Mouse (Mus musculus) intestine, embryonic 15.5 days (tissue): Measurements from ENCODE around the gene Ddx27. TPM values are rescaled to one million over a fixed set of nuclear protein-coding genes. Genes with fewer than 3 reads are reported as not detected.
"Not testable (repeated sequence)": the region's sequence is repeated elsewhere in the genome, so short reads cannot be mapped to it uniquely, and the experiment has no call there.

ENCODE experiments used
- ATAC-seq: fragments of 200-750 bp; cut with Nextera tagmentation; 2 replicates; pipeline ENCODE4 v1.8.0; 2017; ENCODE audit warnings: moderate TSS enrichment, moderate library complexity
- H3K27ac ChIP-seq: fragments of 300-500 bp; sonication (generic); 2 replicates; pipeline ENCODE4 v1.5.1; 2015; ENCODE audit warnings: mild to moderate bottlenecking, inconsistent platforms
- H3K27me3 ChIP-seq: fragments of 300-500 bp; sonication (generic); replicated peaks from 2 replicates; pipeline ENCODE4 v1.6.1; 2015; ENCODE audit warnings: inconsistent platforms
- H3K36me3 ChIP-seq: fragments of 300-500 bp; sonication (generic); 2 replicates; pipeline ENCODE4 v1.6.1; 2015; ENCODE audit warnings: inconsistent platforms
- H3K4me1 ChIP-seq: fragments of 300-500 bp; sonication (generic); replicated peaks from 2 replicates; pipeline ENCODE4 v1.6.1; 2015; ENCODE audit warnings: inconsistent platforms
- H3K4me2 ChIP-seq: fragments of 300-500 bp; sonication (generic); replicated peaks from 2 replicates; pipeline ENCODE4 v1.6.1; 2015; ENCODE audit warnings: mild to moderate bottlenecking, inconsistent platforms
- H3K4me3 ChIP-seq: fragments of 300-500 bp; sonication (generic); replicated peaks from 2 replicates; pipeline ENCODE4 v1.5.1; 2015; ENCODE audit warnings: inconsistent platforms
- H3K9ac ChIP-seq: fragments of 300-500 bp; sonication (generic); 2 replicates; pipeline ENCODE4 v1.6.1; 2015; ENCODE audit warnings: inconsistent platforms
- H3K9me3 ChIP-seq: fragments of 300-500 bp; sonication (generic); 2 replicates; pipeline ENCODE4 v1.6.1; 2016; ENCODE audit warnings: inconsistent platforms
- WGBS: fragments of 180-500 bp; shearing (Covaris S2); methylation state at CpG from one replicate; pipeline ENCODE4 v1.1.7; 2015; 5-methylcytosine and 5-hydroxymethylcytosine counted together
- polyA plus RNA-seq: library from polyadenylated mRNA; unstranded; fragments of >200 nt; fragmentation: Nextera tagmentation; extraction: Ambion mirVana; gene quantifications from 2 replicates; pipeline ENCODE4 v1.2.1, GENCODE M21; 2015

Gene Ddx27
- polyA plus RNA-seq, 1 experiment from 2014 or later, result 45.9 TPM

DNA sequence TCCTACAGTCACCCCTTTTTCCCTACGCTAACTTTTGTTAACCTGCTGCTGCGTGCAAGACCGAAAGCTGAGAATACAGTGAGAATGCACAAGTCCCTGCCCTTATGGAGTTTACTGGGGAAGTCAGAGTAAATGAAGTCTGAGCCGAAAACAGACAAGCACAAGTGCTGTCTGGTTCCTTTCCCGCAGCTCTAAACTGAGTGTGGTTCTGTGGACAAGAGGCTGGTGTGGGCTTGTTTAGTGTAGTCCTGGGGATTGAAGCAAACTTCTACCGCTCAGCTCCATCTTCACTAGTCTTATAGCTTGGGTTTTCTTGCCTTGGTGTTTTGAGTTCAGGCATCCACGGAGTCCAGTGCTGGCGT is 18.5 kb upstream of the Ddx27 start:
- WGBS, result 35% methylated on average over 8 of the region's 8 CpGs
- Histone ChIP-seq H3K9ac (peak overlapping the region; percentile 38), H3K4me3 (peak overlapping the region; percentile 97), H3K4me2 (peak overlapping the region; percentile 87), H3K27ac (peak overlapping the region; percentile 27), H3K4me1 (peaks cover 19% of the 10 kb centered on the region), H3K27me3 (no peaks in the 10 kb centered on the region), H3K9me3 (no peaks in the 10 kb centered on the region), H3K36me3 (no peaks in the 10 kb centered on the region)
- peak; percentile 41 for ATAC-seq

DNA sequence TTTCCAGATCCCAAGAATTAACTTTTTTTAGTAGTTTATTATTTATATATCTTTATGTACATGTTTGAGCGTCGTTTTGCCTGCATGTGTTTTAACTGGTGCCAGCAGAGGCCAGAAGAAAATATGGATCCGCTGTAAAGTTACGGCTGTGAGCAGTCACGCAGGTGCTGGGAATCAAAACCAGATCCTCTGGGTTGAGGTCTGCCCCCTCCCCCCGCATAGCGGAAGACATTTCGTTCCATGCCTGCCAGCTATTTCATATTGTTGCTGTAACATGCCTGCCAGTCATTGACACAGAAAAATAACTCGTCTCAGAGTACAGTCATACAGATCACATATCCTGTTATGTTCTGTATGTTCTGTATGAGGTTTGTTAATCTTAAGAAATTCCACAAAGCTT is 13.5 kb upstream of the Ddx27 start:
- no peak for ATAC-seq
- H3K4me3 ChIP-seq, result no peak overlapping the region
- no peaks in the 10 kb centered on the region for H3K36me3 ChIP-seq
- no peak overlapping the region for H3K27ac ChIP-seq
- no peak overlapping the region for H3K9ac ChIP-seq
- H3K4me1 ChIP-seq, result 0 out of 2 replicates have a peak, but pooled peaks cover 2% of the 10 kb centered on the region
- no peak overlapping the region for H3K4me2 ChIP-seq
- H3K9me3 ChIP-seq, result no peaks in the 10 kb centered on the region
- WGBS, result 79% methylated on average over 9 of the region's 9 CpGs
- H3K27me3 ChIP-seq, result no peaks in the 10 kb centered on the region

DNA sequence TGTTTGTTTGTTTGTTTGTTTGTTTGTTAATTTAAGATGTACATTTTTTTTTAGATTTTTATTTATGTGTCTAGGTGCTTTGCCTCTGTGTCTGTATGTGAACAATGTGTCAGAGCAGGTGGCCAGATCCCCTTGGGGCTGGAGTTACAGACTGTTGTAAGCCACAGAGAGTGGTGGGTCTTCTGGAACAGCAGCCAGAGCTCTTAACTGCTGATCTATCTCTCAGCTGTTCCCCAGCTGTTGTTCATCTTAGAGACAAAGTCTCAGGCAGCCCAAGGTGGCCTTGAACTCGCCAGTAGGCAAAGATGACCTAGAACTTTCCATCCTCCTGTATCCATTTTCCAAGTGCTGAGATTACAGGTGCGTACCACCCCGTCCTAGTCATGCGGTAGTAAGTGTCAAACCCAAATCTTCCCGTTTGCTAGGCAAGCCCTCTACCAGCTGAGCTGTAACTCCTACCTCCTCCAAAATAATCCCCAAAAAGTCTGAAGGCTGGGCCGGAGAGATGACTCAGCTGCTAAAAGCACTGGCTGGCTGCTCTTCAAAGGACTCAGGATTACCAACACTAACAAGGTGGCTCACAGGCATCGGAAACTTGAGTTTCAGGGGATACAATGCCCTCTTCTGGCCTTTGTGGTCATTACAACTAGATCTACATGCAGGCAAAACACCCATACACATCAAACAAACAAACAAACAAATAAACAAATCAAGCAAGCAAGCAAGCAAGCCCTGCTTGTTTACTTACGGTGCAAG is 10.7 kb upstream of the Ddx27 start:
- ATAC-seq, result 0 out of 2 replicates have a peak, but pooled peaks have one; percentile 16
- no peaks in the 10 kb centered on the region for H3K27me3 ChIP-seq
- no peak overlapping the region for H3K4me3 ChIP-seq
- H3K9me3 ChIP-seq, result no peaks in the 10 kb centered on the region
- no peak overlapping the region for H3K9ac ChIP-seq
- no peaks in the 10 kb centered on the region for H3K36me3 ChIP-seq
- no peak overlapping the region for H3K4me2 ChIP-seq
- H3K4me1 ChIP-seq, result 0 out of 2 replicates have a peak, but pooled peaks cover 2% of the 10 kb centered on the region
- WGBS, result 42% methylated on average over 8 of the region's 8 CpGs
- H3K27ac ChIP-seq, result no peak overlapping the region

DNA sequence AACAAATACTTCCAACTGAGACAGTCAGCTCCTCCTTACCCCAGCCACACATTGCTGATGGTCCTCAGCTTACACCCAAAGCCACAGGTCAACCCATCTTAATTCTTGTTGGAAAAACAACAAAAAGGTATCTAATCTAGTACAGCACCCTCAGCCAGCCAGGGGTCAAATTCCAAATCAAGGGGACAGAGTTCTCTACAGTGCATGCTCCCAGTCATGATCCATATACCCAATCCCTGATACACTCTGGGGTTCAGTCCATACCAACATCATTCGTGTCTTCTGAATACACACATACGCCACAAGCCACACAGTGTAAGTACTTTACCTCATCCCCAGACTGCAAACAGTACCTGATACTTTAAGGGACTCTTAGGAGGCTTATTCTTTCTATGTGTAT is 8.6 kb upstream of the Ddx27 start:
- no peak overlapping the region for H3K27ac ChIP-seq
- WGBS, result 82% methylated on average over 2 of the region's 2 CpGs
- no peak overlapping the region for H3K4me3 ChIP-seq
- H3K4me1 ChIP-seq, result 0 out of 2 replicates have a peak, but pooled peaks cover 2% of the 10 kb centered on the region
- H3K9me3 ChIP-seq, result no peaks in the 10 kb centered on the region
- no peaks in the 10 kb centered on the region for H3K27me3 ChIP-seq
- no peak overlapping the region for H3K9ac ChIP-seq
- no peak overlapping the region for H3K4me2 ChIP-seq
- ATAC-seq, result peak; percentile 49; the same call in 1 of the 2 replicates
- no peaks in the 10 kb centered on the region for H3K36me3 ChIP-seq

DNA sequence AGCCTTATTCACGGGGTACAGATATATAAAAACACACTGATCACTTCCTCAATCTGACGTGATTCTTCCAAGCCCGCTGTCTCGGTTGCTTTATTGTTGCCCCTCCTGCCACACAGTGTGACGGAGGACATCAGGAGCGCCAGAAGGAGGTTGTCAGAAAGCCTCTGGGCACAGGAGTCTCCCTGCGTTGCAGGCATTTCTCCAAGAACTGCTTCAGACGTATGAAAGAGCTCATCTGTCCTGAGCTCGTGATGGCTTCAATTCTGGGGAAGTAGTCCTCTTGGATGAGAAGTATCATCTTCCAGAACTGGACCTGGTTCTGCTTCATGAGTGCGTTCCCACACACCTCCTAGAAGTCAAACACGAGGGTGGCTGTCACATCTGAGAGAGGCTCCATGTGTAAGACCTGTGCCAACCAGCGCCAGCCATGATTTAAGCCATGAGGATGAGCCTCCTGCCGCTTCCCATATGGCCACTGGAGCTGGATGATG is 7.9 kb upstream of the Ddx27 start:
- Histone ChIP-seq H3K4me2 (no peak overlapping the region), H3K4me1 (0 out of 2 replicates have a peak, but pooled peaks cover 2% of the 10 kb centered on the region), H3K27me3 (no peaks in the 10 kb centered on the region), H3K27ac (no peak overlapping the region), H3K9me3 (no peaks in the 10 kb centered on the region), H3K9ac (no peak overlapping the region), H3K36me3 (no peaks in the 10 kb centered on the region), H3K4me3 (no peak overlapping the region)
- no peak for ATAC-seq
- 70% methylated on average over 13 of the region's 13 CpGs for WGBS

DNA sequence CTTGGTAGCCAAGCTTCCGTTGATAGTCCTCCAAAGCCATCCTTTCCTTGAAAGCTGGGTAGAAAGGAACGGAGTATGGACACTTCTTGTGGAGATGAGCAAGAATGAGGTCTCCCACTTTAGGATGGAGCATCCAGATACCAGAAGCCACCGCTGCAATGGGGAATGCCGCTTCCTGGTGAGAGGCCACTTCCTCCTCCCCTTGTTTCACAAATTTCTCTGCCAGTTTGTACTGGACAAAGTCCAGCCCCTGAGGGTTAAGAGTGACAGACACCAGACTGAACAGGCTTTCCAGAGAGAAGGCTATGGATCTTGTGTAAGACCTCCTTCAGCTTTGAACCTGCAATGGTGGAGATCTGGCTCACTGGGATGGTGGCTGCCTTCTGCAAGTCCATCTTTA is 7.4 kb upstream of the Ddx27 start:
- not testable (repeated sequence) for H3K4me1 ChIP-seq, H3K9ac ChIP-seq, H3K4me2 ChIP-seq, H3K9me3 ChIP-seq, H3K36me3 ChIP-seq, H3K4me3 ChIP-seq, H3K27ac ChIP-seq, H3K27me3 ChIP-seq
- WGBS, result 68% methylated on average over 4 of the region's 4 CpGs
- ATAC-seq, result 0 out of 2 replicates have a peak, but pooled peaks have one; percentile 36

DNA sequence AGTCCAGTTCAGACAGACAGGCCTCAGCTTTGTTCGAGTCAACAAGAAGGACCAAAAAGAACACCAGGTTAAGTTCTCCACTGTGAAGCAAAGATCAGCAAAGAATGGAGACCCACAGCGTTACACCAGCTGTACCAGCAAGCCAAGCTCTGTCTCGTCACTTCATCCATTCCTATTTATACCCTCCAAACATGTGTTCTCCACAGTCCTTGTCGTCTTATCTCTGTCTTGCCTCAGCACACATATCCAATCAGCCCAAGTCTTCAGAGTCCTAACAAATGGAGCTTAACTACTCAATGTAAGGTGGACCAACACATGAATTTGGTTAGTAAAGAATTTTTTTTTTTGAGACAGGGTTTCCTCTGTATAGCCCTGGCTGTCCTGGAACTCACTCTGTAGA is 5.5 kb upstream of the Ddx27 start:
- no peak overlapping the region for H3K4me2 ChIP-seq
- no peaks in the 10 kb centered on the region for H3K36me3 ChIP-seq
- no peak for ATAC-seq
- no peak overlapping the region for H3K9ac ChIP-seq
- H3K4me3 ChIP-seq, result no peak overlapping the region
- no peaks in the 10 kb centered on the region for H3K27me3 ChIP-seq
- WGBS, result 74% methylated on average over 4 of the region's 4 CpGs
- no peaks in the 10 kb centered on the region for H3K9me3 ChIP-seq
- no peak overlapping the region for H3K27ac ChIP-seq
- 0 out of 2 replicates have a peak, but pooled peaks cover under 1% of the 10 kb centered on the region for H3K4me1 ChIP-seq

DNA sequence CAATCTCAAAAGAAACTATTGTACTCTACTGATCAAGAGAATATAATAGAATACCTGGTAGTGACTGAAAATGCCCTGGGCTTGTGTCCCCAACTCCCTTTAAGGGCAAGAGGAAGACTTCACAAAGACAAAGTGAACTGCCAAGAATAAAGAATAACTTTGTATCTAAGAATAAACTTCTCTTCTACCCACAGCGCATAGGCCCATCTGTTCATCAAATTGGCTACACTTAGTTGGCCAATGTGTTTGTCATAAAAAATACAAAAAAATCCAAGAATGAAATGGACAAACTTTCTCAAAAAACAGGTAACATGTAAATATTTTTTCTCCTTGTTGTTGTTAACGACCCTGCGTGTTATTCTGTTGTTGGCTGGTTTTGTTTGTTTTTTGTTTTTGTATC is 4.4 kb upstream of the Ddx27 start:
- H3K27ac ChIP-seq, result no peak overlapping the region
- no peak overlapping the region for H3K4me3 ChIP-seq
- peaks cover under 1% of the 10 kb centered on the region; the same call in 1 of the 2 replicates for H3K4me1 ChIP-seq
- no peaks in the 10 kb centered on the region for H3K36me3 ChIP-seq
- no peak overlapping the region for H3K9ac ChIP-seq
- H3K9me3 ChIP-seq, result no peaks in the 10 kb centered on the region
- 84% methylated on average over 3 of the region's 3 CpGs for WGBS
- H3K4me2 ChIP-seq, result no peak overlapping the region
- no peaks in the 10 kb centered on the region for H3K27me3 ChIP-seq
- ATAC-seq, result no peak

DNA sequence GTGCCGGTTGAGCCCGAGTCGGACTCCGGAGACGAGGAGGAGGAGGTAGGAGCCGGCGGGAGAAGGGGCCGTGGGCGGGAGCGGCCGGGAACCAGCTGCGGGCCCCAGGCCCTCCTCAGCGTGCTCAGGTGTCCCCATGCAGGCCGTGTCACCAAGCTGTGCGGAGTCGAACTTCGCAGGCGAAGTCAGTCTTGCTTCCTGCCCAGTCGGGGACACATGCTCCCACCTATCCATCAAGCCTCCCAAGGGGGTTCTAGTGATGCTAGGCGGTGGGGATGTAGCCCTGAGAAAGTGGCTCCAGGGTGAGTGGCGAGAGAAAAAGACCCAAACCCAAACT is 357 bp downstream of the Ddx27 start:
- peak; percentile 80 for ATAC-seq
- peaks cover 12% of the 10 kb centered on the region for H3K4me1 ChIP-seq
- peak overlapping the region; percentile 83 for H3K4me2 ChIP-seq
- peaks cover 20% of the 10 kb centered on the region for H3K36me3 ChIP-seq
- H3K4me3 ChIP-seq, result peak overlapping the region; percentile 84
- H3K9ac ChIP-seq, result peak overlapping the region; percentile 79
- 0% methylated on average over 21 of the region's 21 CpGs for WGBS
- H3K27ac ChIP-seq, result no peak overlapping the region
- no peaks in the 10 kb centered on the region for H3K9me3 ChIP-seq
- no peaks in the 10 kb centered on the region for H3K27me3 ChIP-seq

DNA sequence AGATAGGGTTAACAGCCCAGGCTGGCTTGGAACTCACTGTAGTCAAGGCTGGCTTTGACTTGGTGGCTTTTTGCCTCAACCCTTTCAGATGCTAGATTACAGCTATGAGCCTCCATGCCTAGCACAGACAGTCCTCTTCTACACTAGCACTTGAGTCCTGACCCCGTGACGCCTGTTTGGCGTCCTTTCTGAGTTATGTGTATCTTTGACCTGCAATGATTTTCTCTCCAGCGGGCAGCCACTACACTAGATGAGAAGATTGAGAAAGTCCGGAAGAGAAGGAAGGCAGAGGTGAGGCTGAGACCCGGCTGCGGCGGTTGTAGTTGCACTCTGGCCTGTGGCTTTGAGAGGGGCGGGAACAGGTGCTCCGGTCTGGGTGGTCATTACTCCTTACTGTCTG is 4.4 kb downstream of the Ddx27 start:
- WGBS, result 90% methylated on average over 10 of the region's 10 CpGs
- Histone ChIP-seq H3K27ac (no peak overlapping the region), H3K27me3 (no peaks in the 10 kb centered on the region), H3K4me3 (no peak overlapping the region), H3K9ac (no peak overlapping the region), H3K4me1 (peaks cover 12% of the 10 kb centered on the region), H3K9me3 (no peaks in the 10 kb centered on the region), H3K4me2 (no peak overlapping the region), H3K36me3 (peaks cover 34% of the 10 kb centered on the region)
- ATAC-seq, result no peak

DNA sequence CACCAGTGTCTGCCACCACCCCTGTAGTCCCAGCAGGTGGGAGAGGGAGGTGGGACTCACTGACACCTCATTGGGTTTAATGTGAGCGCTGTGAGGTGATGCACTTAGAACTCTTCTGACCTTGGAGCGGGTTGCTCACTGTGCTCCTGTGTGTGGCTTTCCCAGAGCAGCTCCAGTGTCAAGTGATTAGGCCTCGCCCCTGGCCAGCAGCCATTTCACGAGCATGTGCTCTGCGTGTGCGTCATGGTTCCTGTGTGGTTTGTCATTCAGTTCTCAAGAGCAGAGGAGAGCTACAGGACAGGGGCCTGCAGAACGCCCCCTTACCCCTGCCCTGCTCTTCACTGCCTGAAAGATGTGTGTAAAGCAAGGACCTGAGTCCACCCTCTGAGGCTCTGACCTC is 13.6 kb downstream of the Ddx27 start:
- H3K4me2 ChIP-seq, result no peak overlapping the region
- WGBS, result 95% methylated on average over 7 of the region's 7 CpGs
- no peak overlapping the region for H3K4me3 ChIP-seq
- H3K36me3 ChIP-seq, result peaks cover 59% of the 10 kb centered on the region
- ATAC-seq, result no peak
- H3K9ac ChIP-seq, result no peak overlapping the region
- H3K27me3 ChIP-seq, result no peaks in the 10 kb centered on the region
- no peaks in the 10 kb centered on the region for H3K4me1 ChIP-seq
- H3K9me3 ChIP-seq, result no peaks in the 10 kb centered on the region
- H3K27ac ChIP-seq, result no peak overlapping the region

DNA sequence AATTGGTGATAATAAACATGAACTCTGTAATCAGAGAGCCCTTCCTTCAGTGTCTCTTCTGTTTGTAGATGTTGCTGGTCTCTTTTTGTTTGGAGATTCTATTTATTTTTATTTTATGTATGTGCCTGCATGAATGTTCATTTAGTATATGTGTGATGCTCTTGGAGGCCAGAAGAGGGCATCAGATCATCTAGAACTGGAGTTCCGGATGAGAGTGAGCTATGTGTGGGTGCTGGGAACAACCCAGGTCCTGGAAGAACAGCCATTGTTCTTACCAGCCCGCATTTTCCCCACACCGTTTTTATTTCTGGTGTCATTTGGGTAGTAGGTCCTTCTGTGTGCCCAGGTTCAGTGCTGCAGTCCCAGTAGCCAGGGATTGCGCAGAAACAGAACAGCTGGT is 15.5 kb downstream of the Ddx27 start:
- no peak for ATAC-seq
- H3K9ac ChIP-seq, result no peak overlapping the region
- H3K4me2 ChIP-seq, result no peak overlapping the region
- 95% methylated on average over 4 of the region's 4 CpGs for WGBS
- no peaks in the 10 kb centered on the region for H3K9me3 ChIP-seq
- H3K4me1 ChIP-seq, result no peaks in the 10 kb centered on the region
- H3K27me3 ChIP-seq, result no peaks in the 10 kb centered on the region
- no peak overlapping the region for H3K4me3 ChIP-seq
- no peak overlapping the region for H3K27ac ChIP-seq
- peaks cover 55% of the 10 kb centered on the region for H3K36me3 ChIP-seq

DNA sequence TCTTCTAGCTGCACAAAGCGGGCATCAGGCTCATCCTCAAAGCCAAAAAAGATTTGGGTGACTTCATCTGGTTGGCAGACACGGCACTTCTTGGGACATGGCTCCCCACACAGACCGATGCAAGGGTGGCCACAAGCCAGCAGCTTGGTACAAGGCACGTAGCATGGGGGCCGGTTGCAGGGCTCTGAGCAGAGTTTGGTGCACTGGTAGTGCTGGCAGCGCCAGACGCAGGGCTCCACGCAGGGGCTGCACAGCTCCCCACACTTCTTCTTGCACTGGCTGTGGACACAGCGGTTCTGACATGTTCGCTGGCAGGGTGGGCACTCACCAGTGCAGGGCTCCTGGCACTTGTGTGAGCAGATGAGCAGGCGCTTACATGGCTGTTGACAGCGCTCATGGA is 22.7 kb downstream of the Ddx27 start:
- no peak overlapping the region for H3K4me2 ChIP-seq
- 93% methylated on average over 12 of the region's 12 CpGs for WGBS
- no peak overlapping the region for H3K4me3 ChIP-seq
- H3K27me3 ChIP-seq, result no peaks in the 10 kb centered on the region
- H3K36me3 ChIP-seq, result peaks cover 67% of the 10 kb centered on the region
- no peaks in the 10 kb centered on the region for H3K9me3 ChIP-seq
- no peak overlapping the region for H3K27ac ChIP-seq
- no peak overlapping the region for H3K9ac ChIP-seq
- ATAC-seq, result no peak
- no peaks in the 10 kb centered on the region for H3K4me1 ChIP-seq
